Mouse (Mus musculus) spleen, adult 2 months (tissue): ENCODE results near the gene Erc2.

Experiments used
- CTCF ChIP-seq: fragments of 200-500 bp; IDR thresholded peaks from 2 replicates; pipeline ENCODE4 v1.5.1; 2011; ENCODE audit warnings: mild to moderate bottlenecking, inconsistent platforms; ENCODE audit not compliant: insufficient read depth, insufficient read length, insufficient replicate concordance; ENCODE audit errors: extremely low read depth
- POLR2A ChIP-seq: fragments of 200-500 bp; IDR thresholded peaks from 2 replicates; pipeline ENCODE4 v1.6.1; 2011; ENCODE audit warnings: low read depth, low read length, inconsistent platforms

GRCm38 (mm10) chr14:28451771-28452170 lies 829.5 kb downstream of the Erc2 start:
- no peak for TF ChIP-seq CTCF
- TF ChIP-seq POLR2A: no peak
